Mouse (Mus musculus): Measurements from ENCODE around the gene Il1rl1. TPM values are rescaled to one million over a fixed set of nuclear protein-coding genes. Genes with fewer than 3 reads are reported as not detected.

The Il1rl1 gene
- total RNA-seq, 1 experiment from 2014 or later, result 3.4 TPM

DNA sequence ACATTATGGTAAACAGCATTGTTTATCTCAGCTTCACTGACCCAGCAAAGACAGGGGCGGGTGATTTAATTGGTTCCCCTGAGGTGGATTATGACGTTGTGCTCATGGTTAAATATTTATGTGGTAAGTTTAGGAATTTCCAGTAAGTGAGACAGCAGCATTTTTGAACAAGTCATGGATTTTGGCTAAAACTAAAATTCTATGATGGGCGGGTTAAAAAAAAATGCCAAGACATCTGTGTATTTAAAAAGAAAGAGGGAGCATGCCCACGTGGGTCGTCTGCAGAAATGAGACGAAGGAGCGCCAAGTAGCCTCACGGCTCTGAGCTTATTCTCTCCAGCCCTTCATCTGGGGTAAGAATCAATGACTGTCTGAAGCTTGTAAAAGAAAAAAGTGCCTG is 10.1 kb downstream of the Il1rl1 start:
- no peak for DNase-seq

DNA sequence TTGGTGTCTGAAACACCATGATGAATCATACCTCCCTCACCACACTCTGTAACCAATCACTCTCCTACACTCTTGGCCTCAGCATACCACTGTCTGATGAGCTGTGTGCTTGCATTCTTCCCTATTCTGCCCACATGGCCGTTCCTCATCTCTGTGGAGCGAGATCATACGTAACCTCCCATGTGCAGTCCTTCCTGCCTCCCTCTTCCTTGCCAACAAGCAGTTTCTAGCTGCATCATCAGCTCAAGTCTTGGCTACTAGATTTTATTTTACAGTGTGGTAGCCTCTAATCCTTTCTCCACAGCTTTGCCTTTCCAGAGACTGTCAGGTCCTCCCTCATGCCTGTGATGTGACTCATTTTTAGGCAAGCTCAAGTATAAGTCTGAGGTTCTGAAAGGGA is 15.4 kb downstream of the Il1rl1 start:
- no peak for DNase-seq

DNA sequence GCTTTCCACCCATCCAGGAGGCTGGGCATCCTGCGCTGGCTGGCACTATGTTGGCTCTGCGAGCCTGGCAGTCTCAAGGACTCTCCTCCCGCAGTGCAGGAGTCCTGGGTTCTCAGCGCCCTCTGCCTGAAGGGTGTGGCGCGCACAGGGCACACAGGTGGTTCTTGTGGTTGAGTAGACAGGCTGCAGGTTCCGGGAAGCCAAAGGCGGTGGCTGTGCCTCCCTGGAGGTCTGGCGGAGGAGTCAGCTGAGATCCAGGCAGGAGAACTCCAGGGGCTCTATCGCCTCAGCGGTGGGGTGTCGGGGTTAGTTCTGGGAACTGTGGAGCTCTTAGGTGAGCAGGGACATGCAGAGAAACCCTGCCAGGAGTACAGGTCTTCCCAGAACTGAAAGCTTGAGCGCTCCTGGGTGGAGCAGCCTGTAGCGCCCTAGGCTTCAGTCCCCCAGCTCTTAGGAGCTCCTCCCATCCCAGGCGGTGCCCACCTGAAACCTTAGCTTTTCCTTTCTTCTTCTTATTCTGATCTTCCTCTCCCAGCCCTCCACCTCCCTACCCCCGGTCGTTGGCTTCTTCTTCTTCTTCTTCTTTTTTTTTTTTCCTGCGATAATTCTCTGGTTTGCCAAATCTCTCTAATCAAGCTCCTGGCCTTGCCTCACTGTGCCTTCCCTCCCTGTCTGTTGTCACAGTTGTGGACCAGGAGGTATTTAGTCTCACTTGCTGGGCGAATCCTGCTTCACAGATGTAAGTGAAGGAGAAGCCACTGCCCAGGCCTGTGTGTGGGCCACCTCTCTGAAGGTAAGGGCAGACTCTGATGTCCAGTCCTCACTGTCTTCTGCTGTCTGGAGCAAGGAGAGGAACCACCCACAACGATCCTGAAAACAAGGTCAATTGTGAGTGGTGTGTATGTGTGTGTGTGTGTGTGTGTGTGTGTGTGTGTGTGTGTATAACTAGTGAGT is 36.4 kb downstream of the Il1rl1 start, which contains the start of gene Il18r1:
Il18r1 (plus strand) TSS at position 76 of the 954 bp plus-strand sequence.
- DNase-seq, result peak; percentile 18

DNA sequence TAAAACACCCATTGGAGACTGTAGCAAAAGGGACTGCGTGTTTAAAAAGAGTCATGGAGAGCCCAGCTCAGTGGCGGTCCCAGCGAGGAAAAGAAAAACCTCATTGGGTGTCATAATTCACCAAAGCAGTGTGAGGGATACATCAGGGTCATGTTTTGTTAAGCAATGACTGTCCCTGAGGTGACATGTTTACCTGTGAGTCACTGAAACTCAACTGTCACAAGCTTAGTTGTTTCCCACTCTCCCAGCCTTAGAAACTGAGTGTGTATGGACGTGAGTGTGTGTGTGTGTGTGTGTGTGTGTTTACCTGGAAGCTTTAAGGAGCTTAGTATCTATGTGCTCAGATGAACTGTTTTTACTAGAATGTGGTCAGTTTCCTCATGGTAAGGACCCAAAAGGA is 37.9 kb downstream of the Il1rl1 start:
- no peak for DNase-seq

DNA sequence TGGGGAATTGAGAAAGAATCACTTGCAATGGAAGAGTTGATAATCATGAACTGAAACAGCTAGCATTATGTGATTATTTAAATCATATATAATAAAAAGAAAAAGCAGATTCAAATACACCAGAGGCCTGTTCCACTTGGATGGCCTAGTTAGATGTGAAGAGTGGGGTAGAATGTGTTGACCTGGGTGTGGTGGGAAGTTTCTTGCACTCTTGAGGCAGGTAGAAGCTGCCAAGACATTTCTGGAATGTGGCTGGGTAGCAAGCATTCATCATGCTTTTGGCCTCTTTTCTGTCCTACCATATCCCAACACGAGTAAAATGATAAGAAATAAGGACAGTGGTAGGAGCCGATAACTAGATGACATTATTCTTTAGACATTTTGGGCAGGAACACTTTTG is 39.4 kb downstream of the Il1rl1 start:
- DNase-seq, result no peak

DNA sequence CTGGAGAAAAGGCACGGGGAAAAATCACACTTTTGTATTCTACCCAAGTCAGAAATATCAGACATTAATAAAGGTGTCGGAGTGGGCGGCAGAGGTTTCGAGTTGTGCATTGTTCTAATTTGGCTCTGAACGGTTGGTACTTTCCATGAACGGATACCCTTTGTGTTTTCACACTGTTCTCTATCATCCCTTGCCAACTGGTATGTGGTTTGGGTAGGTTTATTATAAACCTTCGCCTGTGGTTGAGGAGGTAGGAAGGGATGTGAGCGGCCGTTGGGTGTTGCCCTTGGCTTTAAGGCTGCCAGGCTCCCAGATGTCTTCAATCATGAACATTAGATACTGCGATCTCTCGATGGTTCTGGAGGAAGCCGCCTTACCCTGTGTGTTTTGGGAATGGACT is 40.5 kb downstream of the Il1rl1 start:
- DNase-seq, result no peak

DNA sequence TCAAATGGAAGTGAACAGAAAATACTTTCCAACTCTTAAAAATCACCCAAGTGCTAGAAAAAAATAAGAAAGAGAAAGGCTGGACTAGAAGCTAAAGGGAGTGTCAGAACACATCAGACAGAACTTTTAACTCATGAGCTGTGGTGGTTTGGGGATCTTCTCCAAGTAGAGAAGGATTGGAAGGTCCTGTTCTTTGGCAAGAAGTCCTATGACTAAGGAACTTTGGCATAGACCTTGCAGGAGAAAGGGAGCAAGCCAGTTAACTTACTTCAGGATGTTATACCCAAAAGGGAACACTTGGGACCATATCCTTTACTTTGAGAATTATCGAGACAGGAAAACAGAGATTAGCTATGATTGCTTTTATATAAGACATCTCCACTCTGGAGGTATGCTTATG is 43.0 kb downstream of the Il1rl1 start:
- no peak for DNase-seq

DNA sequence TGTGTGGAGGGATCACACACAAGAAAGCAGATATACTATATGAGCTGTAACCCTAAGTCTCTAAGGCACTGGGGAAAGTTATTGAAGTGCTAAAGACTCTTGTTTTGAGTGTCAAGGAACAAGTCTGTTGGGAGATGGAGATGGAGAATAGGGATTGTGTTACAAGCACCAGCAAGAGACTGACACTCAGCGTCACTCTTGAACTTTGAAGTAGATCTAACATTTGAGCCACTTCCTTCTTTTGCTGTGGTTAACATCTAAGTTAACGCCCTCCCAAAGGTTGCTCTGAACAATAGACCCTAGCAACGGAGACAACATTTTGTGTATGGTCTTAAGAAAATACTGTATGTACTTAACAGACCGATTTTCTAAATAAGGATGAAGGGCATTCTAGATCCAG is 44.3 kb downstream of the Il1rl1 start:
- no peak for DNase-seq

DNA sequence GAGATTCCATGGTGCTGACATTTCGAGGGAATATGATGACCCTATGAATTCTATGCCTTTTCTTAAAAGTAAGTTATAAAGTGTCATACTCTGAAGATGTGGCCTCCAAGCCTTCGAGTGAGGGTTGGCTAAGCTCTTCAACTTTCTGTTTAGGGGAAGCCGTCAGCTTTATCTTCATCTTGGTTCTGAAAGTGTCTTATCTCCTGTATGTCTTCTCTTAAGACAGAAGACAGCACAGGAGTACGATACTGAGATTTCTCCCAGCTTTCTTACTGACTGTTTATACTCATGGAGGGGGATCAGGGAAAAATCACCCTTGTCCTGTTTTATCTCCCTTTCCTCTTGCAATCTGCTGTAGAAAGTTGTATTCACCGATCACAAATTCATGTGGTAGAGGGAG is 45.0 kb downstream of the Il1rl1 start:
- no peak for DNase-seq

DNA sequence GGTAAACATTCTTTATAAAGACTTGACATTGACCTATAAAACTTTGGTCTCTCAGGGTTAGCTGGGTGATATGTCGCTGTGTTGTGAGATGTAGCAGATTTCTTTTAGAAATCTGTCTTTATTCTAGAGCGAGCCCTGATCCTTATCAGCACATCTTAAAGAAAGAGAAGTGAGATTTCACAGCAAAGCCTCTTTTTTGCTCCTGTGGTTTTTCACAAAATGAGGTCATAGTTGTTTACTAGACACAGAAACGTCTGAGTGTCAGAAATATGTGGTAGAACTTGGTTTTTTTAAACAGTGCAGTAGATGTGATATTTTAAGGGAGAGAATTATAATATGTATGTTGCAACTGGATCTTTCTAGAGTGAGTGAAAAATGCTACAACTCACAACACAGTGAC is 46.3 kb downstream of the Il1rl1 start:
- no peak for DNase-seq

DNA sequence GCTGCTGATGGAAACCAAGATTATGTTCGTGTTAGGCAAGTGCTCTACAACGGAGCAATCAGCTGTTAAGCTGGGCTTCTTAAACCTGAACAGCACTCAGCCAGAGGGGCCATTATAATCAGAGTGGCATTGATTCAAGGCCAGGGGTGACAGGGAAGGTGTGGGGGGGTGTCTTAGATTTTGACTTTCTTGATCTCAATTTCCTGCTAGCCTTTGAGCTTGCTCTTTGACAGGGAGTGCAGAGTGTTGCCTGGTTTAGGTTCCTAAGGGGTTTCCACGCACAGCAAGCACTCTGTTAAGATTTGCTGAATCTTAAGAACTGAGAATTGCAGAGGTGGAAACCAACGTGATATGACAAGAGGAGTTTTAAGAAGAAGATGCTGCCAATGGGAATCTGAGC is 47.4 kb downstream of the Il1rl1 start:
- no peak for DNase-seq

DNA sequence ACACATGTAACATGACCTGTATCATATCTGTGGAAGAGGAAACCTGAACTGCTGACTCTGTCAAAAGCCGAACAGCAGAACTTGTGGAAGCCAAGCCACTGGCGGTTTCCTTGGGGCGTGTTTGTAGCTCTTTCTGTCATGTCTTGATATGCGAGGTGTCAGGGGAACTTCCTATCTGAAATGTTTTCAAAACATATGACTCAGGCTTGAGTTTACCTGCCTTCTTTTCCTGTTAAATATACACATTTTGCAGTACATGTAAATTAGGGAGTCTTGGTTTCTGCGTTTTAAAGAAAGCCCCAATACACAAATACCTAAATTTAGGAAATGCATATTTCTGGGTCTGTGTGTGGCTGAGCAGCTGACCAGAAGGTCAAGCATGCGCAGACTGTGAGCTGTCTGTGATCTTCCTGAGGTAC is 50.1 kb downstream of the Il1rl1 start:
- no peak for DNase-seq

DNA sequence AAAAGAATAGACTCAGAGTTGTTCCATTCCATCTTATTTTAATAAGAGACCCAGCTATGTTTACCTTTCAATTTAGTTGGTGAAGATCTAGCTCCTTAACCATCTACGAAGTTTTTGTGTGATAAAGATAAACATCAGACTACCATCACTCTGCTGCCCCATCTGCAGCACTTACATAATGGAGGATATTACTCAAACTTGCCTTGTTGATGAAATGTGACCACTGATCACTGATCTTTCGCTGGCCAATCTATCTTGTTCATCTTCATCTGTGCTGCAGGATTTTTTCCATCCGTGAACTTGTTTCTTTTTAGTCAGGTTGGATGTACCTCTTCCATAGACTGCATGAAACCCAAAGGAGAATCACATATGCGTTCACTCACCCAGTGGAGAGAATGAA is 65.2 kb downstream of the Il1rl1 start:
- no peak for DNase-seq

DNA sequence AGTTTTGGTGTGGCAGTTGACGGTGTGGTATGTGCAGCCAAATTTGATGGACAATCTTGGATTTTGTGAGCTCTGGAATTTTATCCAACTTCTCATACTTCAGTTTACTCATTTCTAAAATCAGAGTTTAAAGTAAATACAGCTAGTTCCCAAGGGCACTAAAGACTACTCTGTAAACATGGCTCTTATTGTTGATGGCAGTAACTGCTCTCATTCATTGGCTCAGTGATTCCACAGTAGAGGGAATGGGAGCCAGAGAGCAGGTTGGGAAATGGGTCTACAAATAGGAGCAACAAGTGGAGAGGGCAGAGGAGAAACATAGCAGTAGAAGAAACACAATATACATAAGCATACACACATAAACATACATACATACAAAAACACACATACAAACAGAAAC is 70.3 kb downstream of the Il1rl1 start:
- no peak for DNase-seq

DNA sequence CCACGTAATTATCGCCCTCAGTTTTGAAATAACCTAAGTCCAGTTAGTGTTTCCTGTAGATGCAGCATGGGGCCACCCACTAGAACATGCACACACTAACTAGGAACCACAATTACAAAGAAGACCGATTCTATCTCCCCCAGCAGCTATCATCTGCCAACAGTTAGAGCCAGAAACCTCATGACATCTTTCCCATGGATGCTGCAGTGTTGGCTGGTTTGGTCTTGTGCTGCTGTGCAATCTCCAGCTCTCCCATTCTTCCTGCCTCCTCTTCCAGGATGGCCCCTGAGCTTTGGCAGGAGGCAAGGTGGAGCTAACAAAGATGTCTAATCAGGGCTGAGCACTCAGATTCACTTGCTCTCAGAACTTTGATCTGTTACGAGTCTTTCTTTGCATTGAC is 71.8 kb downstream of the Il1rl1 start:
- DNase-seq, result no peak

DNA sequence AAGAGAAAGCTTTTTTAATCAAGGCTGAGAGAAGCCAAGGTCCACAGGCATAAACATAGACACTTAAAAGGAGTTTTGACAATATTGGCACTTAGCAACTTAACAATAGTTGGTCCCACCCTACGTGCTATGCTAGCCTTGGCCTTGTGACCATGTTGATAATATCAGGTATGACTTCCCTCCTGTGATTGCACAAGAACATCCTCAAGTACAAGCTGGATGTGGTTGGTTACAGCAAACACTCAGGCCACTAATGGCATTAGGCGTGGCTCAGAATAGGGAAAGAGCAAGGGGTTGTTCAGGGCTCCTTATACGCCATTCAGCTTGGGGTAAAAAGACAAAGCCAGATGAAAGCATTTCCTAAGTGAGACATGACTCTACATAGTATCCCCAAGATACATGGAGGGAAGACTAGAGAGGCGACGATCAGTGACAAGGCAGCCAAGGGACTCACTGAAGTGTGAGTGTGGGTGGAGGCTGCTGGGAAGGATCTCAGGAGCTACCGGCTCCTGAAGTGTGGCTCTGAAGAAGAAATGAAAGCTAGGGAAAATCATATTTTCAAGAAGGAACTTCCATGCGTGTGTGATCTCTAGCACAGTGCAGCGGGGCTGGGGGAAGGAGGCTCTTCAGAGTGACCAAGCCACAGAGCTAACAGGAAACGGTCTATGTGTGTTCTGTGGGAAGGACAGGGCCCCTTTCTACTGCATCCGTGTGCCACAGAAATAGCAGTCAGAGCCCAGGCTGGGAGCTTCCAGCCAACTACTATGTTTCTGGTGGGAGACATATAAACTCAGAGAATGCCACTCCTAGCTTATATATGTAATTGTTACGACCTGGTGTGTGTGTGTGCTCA is 72.4 kb downstream of the Il1rl1 start:
- DNase-seq, result no peak

DNA sequence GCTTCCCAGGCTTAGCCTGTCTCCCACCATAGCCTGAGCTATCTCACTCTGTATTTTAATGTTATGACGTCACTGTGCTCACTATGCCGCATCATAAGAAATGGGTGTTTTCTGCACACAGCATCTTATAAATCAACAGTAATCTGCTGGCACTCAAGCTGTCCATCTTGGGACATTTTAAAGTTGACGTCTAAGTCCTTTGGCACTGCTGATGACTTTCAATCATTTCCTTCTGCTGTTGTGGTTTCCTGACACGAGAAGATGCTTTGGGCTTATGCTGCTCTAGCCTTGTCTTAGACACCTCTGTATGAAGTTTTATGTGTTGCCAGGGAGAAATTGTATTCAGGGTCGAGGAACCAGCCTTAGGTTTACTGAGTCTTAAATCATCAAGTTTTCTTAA is 75.2 kb downstream of the Il1rl1 start:
- no peak for DNase-seq

Other genes starting within 250 kb of the Il1rl1 start
- gene Il1r1, start 204.5 kb upstream of the Il1rl1 start, total RNA-seq (2021), result 6.6 and 6.9 TPM in 2 replicates
- 3.6 and 4.4 TPM in 2 replicates for gene Il1rl2, start 105.0 kb upstream of the Il1rl1 start, total RNA-seq (2021)
- 0.41 and 2.6 TPM in 2 replicates for gene Il18r1, start 36.0 kb downstream of the Il1rl1 start, total RNA-seq (2021)
- 0.37 and 1.5 TPM in 2 replicates for gene Il18rap, start 85.8 kb downstream of the Il1rl1 start, total RNA-seq (2021)
- not detected in 2 replicates for gene Slc9a4, start 150.5 kb downstream of the Il1rl1 start, total RNA-seq (2021)